Mouse (Mus musculus) forebrain, embryonic 13.5 days (tissue): Measurements from ENCODE around the gene Fbxo3. TPM values are rescaled to one million over a fixed set of nuclear protein-coding genes. Genes with fewer than 3 reads are reported as not detected.
"Not testable (repeated sequence)": the region's sequence is repeated elsewhere in the genome, so short reads cannot be mapped to it uniquely, and the experiment has no call there.

ENCODE experiments used
- ATAC-seq: fragments of 200-750 bp; cut with Nextera tagmentation; 2 replicates; pipeline ENCODE4 v1.8.0; 2017
- H3K27ac ChIP-seq: fragments of 300-500 bp; sonication (generic); 2 replicates; pipeline ENCODE4 v1.5.1; 2015; ENCODE audit warnings: inconsistent platforms, mild to moderate bottlenecking, moderate library complexity
- H3K27me3 ChIP-seq: fragments of 300-500 bp; sonication (generic); 2 replicates; pipeline ENCODE4 v1.6.1; 2015; ENCODE audit warnings: mild to moderate bottlenecking, inconsistent platforms
- H3K36me3 ChIP-seq: fragments of 300-500 bp; sonication (generic); 2 replicates; pipeline ENCODE4 v1.6.1; 2015; ENCODE audit warnings: mild to moderate bottlenecking, inconsistent platforms; ENCODE audit not compliant: poor library complexity, severe bottlenecking
- H3K4me1 ChIP-seq: fragments of 300-500 bp; sonication (generic); 2 replicates; pipeline ENCODE4 v1.6.1; 2015; ENCODE audit warnings: inconsistent platforms
- H3K4me2 ChIP-seq: fragments of 300-500 bp; sonication (generic); 2 replicates; pipeline ENCODE4 v1.6.1; 2015; ENCODE audit warnings: inconsistent platforms, mild to moderate bottlenecking, moderate library complexity
- H3K4me3 ChIP-seq: fragments of 300-500 bp; sonication (generic); 2 replicates; pipeline ENCODE4 v1.5.1; 2015; ENCODE audit warnings: mild to moderate bottlenecking, inconsistent platforms
- H3K9ac ChIP-seq: fragments of 300-500 bp; sonication (generic); 2 replicates; pipeline ENCODE4 v1.6.1; 2015; ENCODE audit warnings: mild to moderate bottlenecking, inconsistent platforms
- H3K9me3 ChIP-seq: fragments of 300-500 bp; sonication (generic); replicated peaks from 2 replicates; pipeline ENCODE4 v1.6.1; 2016; ENCODE audit warnings: inconsistent platforms
- WGBS: fragments of 180-500 bp; shearing (Covaris S2); methylation state at CpG from one replicate; pipeline ENCODE4 v1.1.7; 2015; 5-methylcytosine and 5-hydroxymethylcytosine counted together
- polyA plus RNA-seq: library from polyadenylated mRNA; unstranded; fragments of >200 nt; fragmentation: Nextera tagmentation; extraction: Ambion mirVana; gene quantifications from 2 replicates; pipeline ENCODE4 v1.2.1, GENCODE M21; 2015

The Fbxo3 gene
- polyA plus RNA-seq, 1 experiment from 2014 or later: 60.2 TPM

- WGBS: 94% methylated on average over 2 of the region's 2 CpGs
- Histone ChIP-seq H3K9ac (no peak overlapping the region), H3K4me2 (no peak overlapping the region), H3K4me3 (no peak overlapping the region), H3K36me3 (no peaks in the 10 kb centered on the region), H3K27ac (no peak overlapping the region), H3K4me1 (peaks cover 8% of the 10 kb centered on the region), H3K27me3 (no peaks in the 10 kb centered on the region), H3K9me3 (no peaks in the 10 kb centered on the region)
- ATAC-seq: no peak
Measured at GRCm38 (mm10) chr2:104099231-104099585, 71.7 kb downstream of the Fbxo3 start.

DNA sequence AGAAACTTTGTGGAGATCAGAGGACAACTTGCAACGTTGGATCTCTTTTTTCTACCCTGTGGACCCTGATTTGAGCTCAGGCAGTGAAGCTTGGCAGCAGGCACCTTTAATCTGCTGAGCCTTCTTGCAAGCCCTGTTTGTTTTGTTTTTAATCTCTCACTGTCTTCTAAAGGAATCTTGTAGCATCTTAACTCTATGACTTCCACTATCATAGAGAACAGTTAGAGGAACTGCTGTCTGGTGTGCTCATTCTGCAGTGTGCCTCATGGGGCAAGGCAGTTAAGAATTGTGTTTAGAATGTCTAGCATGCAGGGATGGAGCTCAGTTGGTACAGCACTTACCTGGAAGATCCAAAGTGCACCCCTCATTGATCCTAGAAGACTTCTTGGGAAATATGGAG lies 72.4 kb downstream of the Fbxo3 start:
- no peak overlapping the region for H3K4me3 ChIP-seq
- H3K4me2 ChIP-seq: no peak overlapping the region
- WGBS: 41% methylated on average over 1 of the region's 1 CpGs
- ATAC-seq: no peak
- H3K9ac ChIP-seq: no peak overlapping the region
- H3K4me1 ChIP-seq: peaks cover 8% of the 10 kb centered on the region
- no peak overlapping the region for H3K27ac ChIP-seq
- no peaks in the 10 kb centered on the region for H3K36me3 ChIP-seq
- H3K27me3 ChIP-seq: no peaks in the 10 kb centered on the region
- no peaks in the 10 kb centered on the region for H3K9me3 ChIP-seq

- no peak overlapping the region for H3K27ac ChIP-seq
- WGBS: 93% methylated on average over 6 of the region's 6 CpGs
- ATAC-seq: no peak
- H3K27me3 ChIP-seq: no peaks in the 10 kb centered on the region
- H3K36me3 ChIP-seq: no peaks in the 10 kb centered on the region
- no peak overlapping the region for H3K9ac ChIP-seq
- no peak overlapping the region for H3K4me2 ChIP-seq
- no peaks in the 10 kb centered on the region for H3K4me1 ChIP-seq
- no peaks in the 10 kb centered on the region for H3K9me3 ChIP-seq
- no peak overlapping the region for H3K4me3 ChIP-seq
Measured at GRCm38 (mm10) chr2:104104800-104105199, 77.3 kb downstream of the Fbxo3 start.

GRCm38 (mm10) chr2:104109021-104109420 lies 81.5 kb downstream of the Fbxo3 start:
- H3K27ac ChIP-seq, H3K9me3 ChIP-seq, H3K4me3 ChIP-seq, H3K4me2 ChIP-seq, H3K4me1 ChIP-seq, H3K36me3 ChIP-seq, H3K9ac ChIP-seq, ATAC-seq, H3K27me3 ChIP-seq: not testable (repeated sequence)
- WGBS: 88% methylated on average over 2 of the region's 2 CpGs

DNA sequence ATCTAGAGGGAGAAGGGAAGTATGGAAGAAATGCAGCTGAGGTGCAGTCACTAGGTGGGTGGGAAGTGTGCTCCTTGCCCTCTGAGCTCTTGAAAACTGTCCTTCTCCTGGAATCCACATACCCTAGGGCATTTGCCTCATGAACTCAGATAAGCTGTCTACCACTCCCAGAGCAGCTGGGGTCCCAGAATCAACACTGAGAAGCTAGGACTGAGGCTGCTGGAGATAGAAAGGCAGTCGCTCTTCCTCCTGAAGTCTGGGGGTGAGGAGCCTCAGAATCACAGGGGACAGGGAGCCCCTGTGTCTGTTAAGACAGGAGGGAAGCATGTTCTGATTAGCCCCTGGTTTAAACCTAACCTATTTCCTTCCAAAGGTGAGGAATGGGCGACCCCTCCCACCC lies 82.0 kb downstream of the Fbxo3 start:
- Histone ChIP-seq H3K9ac (no peak overlapping the region), H3K4me2 (no peak overlapping the region), H3K27ac (no peak overlapping the region), H3K4me3 (no peak overlapping the region), H3K4me1 (no peaks in the 10 kb centered on the region), H3K36me3 (no peaks in the 10 kb centered on the region), H3K9me3 (no peaks in the 10 kb centered on the region), H3K27me3 (no peaks in the 10 kb centered on the region)
- ATAC-seq: no peak
- 76% methylated on average over 2 of the region's 2 CpGs for WGBS

DNA sequence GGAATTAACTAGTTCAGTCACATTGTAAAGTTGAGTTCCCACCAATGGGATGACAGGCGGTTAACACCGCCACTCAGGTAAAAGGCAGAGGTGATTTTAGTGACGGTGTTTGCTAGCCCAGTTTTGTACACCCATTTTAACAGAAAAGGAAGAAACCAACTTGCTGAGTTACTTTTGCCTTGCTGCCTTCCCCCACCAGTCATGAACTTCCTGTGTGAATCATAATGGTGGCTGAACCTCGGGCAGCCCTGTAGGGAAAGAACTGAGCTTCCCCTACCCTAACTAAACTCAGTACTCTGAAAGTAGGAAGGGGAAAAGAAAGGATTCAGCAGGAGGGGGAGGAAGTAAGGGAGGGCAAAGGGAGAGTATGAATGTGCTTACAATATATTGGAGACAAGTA lies 82.5 kb downstream of the Fbxo3 start:
- no peaks in the 10 kb centered on the region for H3K4me1 ChIP-seq
- no peak overlapping the region for H3K27ac ChIP-seq
- ATAC-seq: no peak
- WGBS: 83% methylated on average over 4 of the region's 4 CpGs
- H3K4me3 ChIP-seq: no peak overlapping the region
- no peaks in the 10 kb centered on the region for H3K9me3 ChIP-seq
- H3K36me3 ChIP-seq: no peaks in the 10 kb centered on the region
- no peak overlapping the region for H3K4me2 ChIP-seq
- no peaks in the 10 kb centered on the region for H3K27me3 ChIP-seq
- no peak overlapping the region for H3K9ac ChIP-seq

GRCm38 (mm10) chr2:104111170-104111797 lies 83.8 kb downstream of the Fbxo3 start:
- H3K27ac ChIP-seq, H3K9ac ChIP-seq, ATAC-seq, H3K4me2 ChIP-seq, H3K4me1 ChIP-seq, H3K27me3 ChIP-seq, H3K9me3 ChIP-seq, H3K36me3 ChIP-seq, H3K4me3 ChIP-seq: not testable (repeated sequence)
- WGBS: no CpG with 5 or more reads among the region's 1 CpGs

Other genes starting within 250 kb of the Fbxo3 start
- gene Caprin1, start 230.1 kb upstream of the Fbxo3 start, polyA plus RNA-seq: 439 and 458 TPM in 2 replicates
- gene Lmo2, start 69.7 kb upstream of the Fbxo3 start, polyA plus RNA-seq: 19.8 and 23.3 TPM in 2 replicates
- gene 4931422A03Rik, start 640 bp downstream of the Fbxo3 start, polyA plus RNA-seq: 1.7 and 1.8 TPM in 2 replicates
- gene Gm10912, start 38.1 kb downstream of the Fbxo3 start, polyA plus RNA-seq: not detected in 2 replicates
- not detected in 2 replicates for gene Gm10799, start 40.8 kb downstream of the Fbxo3 start, polyA plus RNA-seq
- 1.2 and 2.4 TPM in 2 replicates for gene Cd59b, start 42.1 kb downstream of the Fbxo3 start, polyA plus RNA-seq
- gene Cd59a, start 68.1 kb downstream of the Fbxo3 start, polyA plus RNA-seq: 7.9 and 8.1 TPM in 2 replicates
- gene A930018P22Rik, start 95.0 kb downstream of the Fbxo3 start, polyA plus RNA-seq: not detected in 2 replicates